Mouse (Mus musculus): ENCODE measurements around the gene Pax4. TPM values are rescaled to one million over a fixed set of nuclear protein-coding genes. Genes with fewer than 3 reads are reported as not detected.
A peak's percentile ranks its signal among the peaks of the same experiment; 100 is the strongest.

Pax4 gene
- polyA plus RNA-seq, 1 experiment from 2014 or later, result not detected

GRCm38 (mm10) chr6:28474839-28475238, 25.7 kb upstream of the Pax4 start, which contains the start of gene Snd1:
Snd1 (plus strand) TSS chr6:28475139.
- Histone ChIP-seq H3K9ac (no peak within 1 kb of the TSS), H3K4me2 (replicated peaks) (no peak within 1 kb of the TSS), H3K9me3 (replicated peaks) (no peaks in the 10 kb centered on the region), H3K4me1 (0 out of 2 replicates have a peak, but pooled peaks cover 7% of the 10 kb centered on the region), H3K27me3 (no peaks in the 10 kb centered on the region), H3K36me3 (no peaks in the 10 kb centered on the region), H3K4me3 (no peak within 1 kb of the TSS), H3K27ac (no peak within 1 kb of the TSS)
- whole genome bisulfite sequencing, result 81% methylated on average over 5 of the region's 5 CpGs
- ATAC-seq (ENCODE audit: low FRiP score), result no peak

- H3K9me3 ChIP-seq (replicated peaks), result no peaks in the 10 kb centered on the region
- no peak overlapping the region for H3K9ac ChIP-seq
- no peak overlapping the region for H3K27ac ChIP-seq
- no peak overlapping the region for H3K4me2 ChIP-seq (replicated peaks)
- ATAC-seq (ENCODE audit: low FRiP score), result no peak
- 0 out of 2 replicates have a peak, but pooled peaks cover 4% of the 10 kb centered on the region for H3K4me1 ChIP-seq
- H3K27me3 ChIP-seq, result no peaks in the 10 kb centered on the region
- 86% methylated on average over 4 of the region's 4 CpGs for WGBS
- no peak overlapping the region for H3K4me3 ChIP-seq
- H3K36me3 ChIP-seq, result no peaks in the 10 kb centered on the region
Observed at GRCm38 (mm10) chr6:28474211-28474610, 25.1 kb upstream of the Pax4 start.

GRCm38 (mm10) chr6:28471284-28472035, 22.3 kb upstream of the Pax4 start:
- Histone ChIP-seq H3K4me1 (no peaks in the 10 kb centered on the region), H3K4me3 (no peak overlapping the region), H3K9me3 (replicated peaks) (no peaks in the 10 kb centered on the region), H3K4me2 (replicated peaks) (no peak overlapping the region), H3K27ac (no peak overlapping the region), H3K9ac (no peak overlapping the region), H3K36me3 (no peaks in the 10 kb centered on the region), H3K27me3 (no peaks in the 10 kb centered on the region)
- no peak for ATAC-seq (ENCODE audit: low FRiP score)
- WGBS, result 87% methylated on average over 9 of the region's 9 CpGs

- no peaks in the 10 kb centered on the region for H3K27me3 ChIP-seq
- no peaks in the 10 kb centered on the region for H3K9me3 ChIP-seq (replicated peaks)
- no peak overlapping the region for H3K4me3 ChIP-seq
- no peak overlapping the region for H3K9ac ChIP-seq
- H3K36me3 ChIP-seq, result no peaks in the 10 kb centered on the region
- WGBS, result 84% methylated on average over 5 of the region's 5 CpGs
- no peak overlapping the region for H3K27ac ChIP-seq
- H3K4me1 ChIP-seq, result no peaks in the 10 kb centered on the region
- no peak overlapping the region for H3K4me2 ChIP-seq (replicated peaks)
- no peak for ATAC-seq (ENCODE audit: low FRiP score)
Observed at GRCm38 (mm10) chr6:28470621-28471020, 21.5 kb upstream of the Pax4 start.

DNA sequence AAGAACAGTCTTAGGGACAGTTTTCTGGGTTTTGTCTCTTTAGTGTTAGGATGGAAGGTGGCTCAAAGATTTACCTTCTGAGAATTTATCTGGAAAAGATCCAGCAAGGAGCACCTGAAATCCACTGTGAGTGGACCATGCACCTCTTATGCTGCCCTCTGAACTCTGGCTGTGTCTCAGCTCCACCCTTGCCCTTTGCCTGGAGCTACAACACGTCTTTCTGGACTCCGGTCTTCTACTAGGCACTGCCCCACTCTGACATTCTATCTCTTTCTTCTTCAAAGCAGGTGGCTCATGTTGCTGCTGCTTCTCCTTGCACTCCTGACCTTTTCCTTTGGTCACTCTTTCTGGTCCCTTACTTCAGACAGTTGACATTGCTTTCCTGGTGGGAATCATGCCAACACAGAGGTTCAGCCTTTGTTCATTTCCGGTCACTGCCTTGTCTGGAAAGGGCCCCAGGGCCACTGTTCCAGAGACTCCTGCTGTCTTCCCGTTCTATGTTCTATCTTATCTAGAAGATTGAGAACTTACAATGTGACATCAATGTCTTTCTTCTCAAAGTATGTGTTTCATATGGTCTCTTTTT, 21.0 kb upstream of the Pax4 start:
- Histone ChIP-seq H3K27me3 (no peaks in the 10 kb centered on the region), H3K27ac (no peak overlapping the region), H3K4me1 (no peaks in the 10 kb centered on the region), H3K4me2 (replicated peaks) (no peak overlapping the region), H3K9ac (no peak overlapping the region), H3K9me3 (replicated peaks) (no peaks in the 10 kb centered on the region), H3K4me3 (no peak overlapping the region), H3K36me3 (no peaks in the 10 kb centered on the region)
- WGBS, result 63% methylated on average over 4 of the region's 4 CpGs
- no peak for ATAC-seq (ENCODE audit: low FRiP score)

DNA sequence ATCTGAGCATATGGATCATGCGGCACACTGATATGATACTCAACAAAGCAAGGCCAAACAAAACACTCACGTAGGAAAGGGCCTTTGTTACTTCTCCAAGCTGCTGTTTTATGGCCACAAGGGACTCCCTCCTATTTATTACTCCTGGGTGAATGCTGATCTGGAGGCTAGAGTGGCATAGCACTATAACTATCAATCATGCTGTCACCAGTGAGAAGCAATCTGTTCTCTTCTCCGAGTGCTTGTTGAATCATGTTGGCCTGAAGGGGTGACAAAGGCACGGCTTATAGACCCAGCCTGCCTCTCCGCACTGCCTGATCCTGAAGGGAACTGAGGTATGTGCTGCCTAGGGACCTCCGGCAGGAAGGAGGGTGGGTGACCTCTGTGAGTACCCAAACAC, 15.5 kb upstream of the Pax4 start:
- peak; percentile 61; the same call in 1 of the 2 replicates for ATAC-seq (ENCODE audit: low FRiP score)
- H3K9me3 ChIP-seq (replicated peaks), result no peaks in the 10 kb centered on the region
- no peaks in the 10 kb centered on the region for H3K36me3 ChIP-seq
- H3K9ac ChIP-seq, result no peak overlapping the region
- WGBS, result 29% methylated on average over 6 of the region's 6 CpGs
- H3K27me3 ChIP-seq, result no peaks in the 10 kb centered on the region
- H3K4me1 ChIP-seq, result peaks cover 5% of the 10 kb centered on the region; the same call in 1 of the 2 replicates
- 0 out of 2 replicates have a peak overlapping the region, but pooled peaks have one; percentile 18 for H3K27ac ChIP-seq
- no peak overlapping the region for H3K4me2 ChIP-seq (replicated peaks)
- no peak overlapping the region for H3K4me3 ChIP-seq

- H3K9ac ChIP-seq, result no peak overlapping the region
- no peak for ATAC-seq (ENCODE audit: low FRiP score)
- H3K27me3 ChIP-seq, result no peaks in the 10 kb centered on the region
- H3K4me2 ChIP-seq (replicated peaks), result no peak overlapping the region
- WGBS, result 11% methylated on average over 5 of the region's 5 CpGs
- H3K9me3 ChIP-seq (replicated peaks), result no peaks in the 10 kb centered on the region
- no peak overlapping the region for H3K27ac ChIP-seq
- no peaks in the 10 kb centered on the region for H3K36me3 ChIP-seq
- no peak overlapping the region for H3K4me3 ChIP-seq
- peaks cover 5% of the 10 kb centered on the region; the same call in 1 of the 2 replicates for H3K4me1 ChIP-seq
Observed at GRCm38 (mm10) chr6:28460534-28460933, 11.4 kb upstream of the Pax4 start.

- Histone ChIP-seq H3K9ac (no peak overlapping the region), H3K4me2 (replicated peaks) (no peak overlapping the region), H3K36me3 (no peaks in the 10 kb centered on the region), H3K9me3 (replicated peaks) (no peaks in the 10 kb centered on the region), H3K4me3 (no peak overlapping the region), H3K4me1 (no peaks in the 10 kb centered on the region; the same call in 1 of the 2 replicates), H3K27ac (no peak overlapping the region), H3K27me3 (no peaks in the 10 kb centered on the region)
- ATAC-seq (ENCODE audit: low FRiP score), result no peak
Observed at GRCm38 (mm10) chr6:28459221-28459668, 10.1 kb upstream of the Pax4 start.

GRCm38 (mm10) chr6:28450977-28451376, 1.8 kb upstream of the Pax4 start:
- under 1% methylated on average over 12 of the region's 12 CpGs for WGBS
- H3K27ac ChIP-seq, result no peak overlapping the region
- no peak overlapping the region for H3K4me3 ChIP-seq
- no peak overlapping the region for H3K4me2 ChIP-seq (replicated peaks)
- no peak overlapping the region for H3K9ac ChIP-seq
- no peak for ATAC-seq (ENCODE audit: low FRiP score)
- H3K4me1 ChIP-seq, result no peaks in the 10 kb centered on the region
- H3K27me3 ChIP-seq, result peaks cover 32% of the 10 kb centered on the region
- H3K9me3 ChIP-seq (replicated peaks), result no peaks in the 10 kb centered on the region
- H3K36me3 ChIP-seq, result no peaks in the 10 kb centered on the region

DNA sequence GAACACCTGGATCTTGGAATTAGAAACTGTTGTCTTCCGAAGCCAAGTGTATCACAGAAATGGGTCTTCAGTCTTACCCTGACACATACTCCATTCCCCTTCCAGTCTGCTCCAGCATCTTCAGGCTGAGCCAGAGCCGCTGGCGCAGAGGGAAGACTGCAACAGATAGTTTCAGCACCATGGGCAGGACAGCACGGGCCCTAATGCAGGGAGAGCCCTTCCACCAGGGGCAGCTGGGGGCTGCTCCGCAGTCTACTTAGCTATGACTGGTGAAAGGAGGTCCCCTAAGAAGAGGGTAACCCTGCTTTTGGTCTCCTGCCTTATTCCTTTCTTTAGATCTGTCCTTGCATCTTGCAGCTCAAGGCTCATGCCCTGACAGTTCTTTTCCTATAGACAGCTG, 1.3 kb upstream of the Pax4 start:
- H3K27me3 ChIP-seq, result peaks cover 32% of the 10 kb centered on the region
- no peak for ATAC-seq (ENCODE audit: low FRiP score)
- no peaks in the 10 kb centered on the region for H3K4me1 ChIP-seq
- no peak overlapping the region for H3K4me3 ChIP-seq
- no peak overlapping the region for H3K9ac ChIP-seq
- no peak overlapping the region for H3K27ac ChIP-seq
- WGBS, result 19% methylated on average over 5 of the region's 5 CpGs
- H3K9me3 ChIP-seq (replicated peaks), result no peaks in the 10 kb centered on the region
- H3K4me2 ChIP-seq (replicated peaks), result no peak overlapping the region
- no peaks in the 10 kb centered on the region for H3K36me3 ChIP-seq

GRCm38 (mm10) chr6:28447937-28448336, 1.2 kb downstream of the Pax4 start:
- Histone ChIP-seq H3K4me3 (no peak overlapping the region), H3K4me2 (replicated peaks) (no peak overlapping the region), H3K4me1 (no peaks in the 10 kb centered on the region), H3K9me3 (replicated peaks) (no peaks in the 10 kb centered on the region), H3K9ac (no peak overlapping the region), H3K27ac (no peak overlapping the region), H3K27me3 (peaks cover 32% of the 10 kb centered on the region), H3K36me3 (no peaks in the 10 kb centered on the region)
- 85% methylated on average over 7 of the region's 7 CpGs for WGBS
- no peak for ATAC-seq (ENCODE audit: low FRiP score)

- Histone ChIP-seq H3K4me2 (replicated peaks) (no peak overlapping the region), H3K27me3 (no peaks in the 10 kb centered on the region), H3K9ac (no peak overlapping the region), H3K27ac (no peak overlapping the region), H3K36me3 (peaks cover 4% of the 10 kb centered on the region; the same call in 1 of the 2 replicates), H3K9me3 (replicated peaks) (no peaks in the 10 kb centered on the region), H3K4me1 (no peaks in the 10 kb centered on the region), H3K4me3 (no peak overlapping the region)
- WGBS, result 77% methylated on average over 6 of the region's 6 CpGs
- ATAC-seq (ENCODE audit: low FRiP score), result no peak
Observed at GRCm38 (mm10) chr6:28431538-28431855, 17.7 kb downstream of the Pax4 start.
